Mouse (Mus musculus) spleen, postnatal 36 days (tissue): ENCODE measurements around the gene Hoxb4.
A peak's percentile ranks its signal among the peaks of the same experiment; 100 is the strongest.

Experiments used
- DNase-seq, 2 experiments: peaks; one replicate each; pipeline ENCODE4 v3.0.0; 2022; ENCODE audit warnings: low spot score in 2 of 2, mixed read lengths in 1 of 2

Hoxb4 gene

GRCm38 (mm10) chr11:96298895-96299667, 19.0 kb upstream of the Hoxb4 start:
- no peak for DNase-seq

- no peak for DNase-seq
These were observed 18.3 kb upstream of the Hoxb4 start for GRCm38 (mm10) chr11:96299781-96300180.

- DNase-seq, result no peak
These were observed 17.6 kb upstream of the Hoxb4 start for GRCm38 (mm10) chr11:96300354-96301063.

GRCm38 (mm10) chr11:96301064-96301431, 17.0 kb upstream of the Hoxb4 start:
- no peak for DNase-seq

GRCm38 (mm10) chr11:96301837-96302236, 16.2 kb upstream of the Hoxb4 start:
- DNase-seq, result no peak

- DNase-seq, result no peak
These were observed 15.5 kb upstream of the Hoxb4 start for GRCm38 (mm10) chr11:96302381-96303150.

GRCm38 (mm10) chr11:96303151-96304099, 14.6 kb upstream of the Hoxb4 start, which contains the start of gene Hoxb5:
TSS of gene Hoxb5 (plus strand) at chr11:96303336.
- peak in 1 of 2 experiments; percentile 24 for DNase-seq

- DNase-seq, result no peak
These were observed 13.5 kb upstream of the Hoxb4 start for GRCm38 (mm10) chr11:96304381-96305195.

- DNase-seq, result no peak
These were observed 12.4 kb upstream of the Hoxb4 start for GRCm38 (mm10) chr11:96305505-96306182.

- no peak for DNase-seq
These were observed 11.7 kb upstream of the Hoxb4 start for GRCm38 (mm10) chr11:96306183-96306907.

- DNase-seq, result no peak
These were observed 11.2 kb upstream of the Hoxb4 start for GRCm38 (mm10) chr11:96306908-96307269.

- DNase-seq, result no peak
These were observed 9.3 kb upstream of the Hoxb4 start for GRCm38 (mm10) chr11:96308763-96309162.

GRCm38 (mm10) chr11:96309288-96309687, 8.8 kb upstream of the Hoxb4 start:
- no peak for DNase-seq

GRCm38 (mm10) chr11:96310183-96310938, 7.7 kb upstream of the Hoxb4 start:
- no peak for DNase-seq

GRCm38 (mm10) chr11:96311097-96311496, 7.0 kb upstream of the Hoxb4 start:
- DNase-seq, result no peak

GRCm38 (mm10) chr11:96311520-96312417, 6.3 kb upstream of the Hoxb4 start:
- peak; percentile 47 to 49 for DNase-seq

GRCm38 (mm10) chr11:96313134-96313533, 4.9 kb upstream of the Hoxb4 start:
- no peak for DNase-seq
